Mouse (Mus musculus) stomach, embryonic 16.5 days (tissue): ENCODE data around the gene Gh. TPM values are rescaled to one million over a fixed set of nuclear protein-coding genes. Genes with fewer than 3 reads are reported as not detected.

ENCODE experiments used
- ATAC-seq: fragments of 200-750 bp; cut with Nextera tagmentation; 2 replicates; pipeline ENCODE4 v1.8.0; 2017; ENCODE audit warnings: moderate number of reproducible peaks, moderate TSS enrichment; ENCODE audit not compliant: insufficient read depth, low FRiP score
- H3K27ac ChIP-seq: fragments of 300-500 bp; sonication (generic); 2 replicates; pipeline ENCODE4 v1.5.1; 2014; ENCODE audit warnings: low read length
- H3K27me3 ChIP-seq: fragments of 300-500 bp; sonication (generic); 2 replicates; pipeline ENCODE4 v1.6.1; 2014; ENCODE audit warnings: low read length, control low read depth, mixed read lengths; ENCODE audit not compliant: control insufficient read depth, insufficient read depth
- H3K36me3 ChIP-seq: fragments of 300-500 bp; sonication (generic); 2 replicates; pipeline ENCODE4 v1.6.1; 2014; ENCODE audit warnings: low read length; ENCODE audit not compliant: control insufficient read depth, insufficient read depth
- H3K4me1 ChIP-seq: fragments of 300-500 bp; sonication (generic); 2 replicates; pipeline ENCODE4 v1.6.1; 2014; ENCODE audit warnings: low read length, control low read depth, mixed read lengths; ENCODE audit not compliant: control insufficient read depth, insufficient read depth
- H3K4me2 ChIP-seq: fragments of 300-500 bp; sonication (generic); 2 replicates; pipeline ENCODE4 v1.6.1; 2014; ENCODE audit warnings: low read depth, low read length, mixed read lengths
- H3K4me3 ChIP-seq: fragments of 300-500 bp; sonication (generic); replicated peaks from 2 replicates; pipeline ENCODE4 v1.5.1; 2014; ENCODE audit warnings: mild to moderate bottlenecking, low read length
- H3K9ac ChIP-seq: fragments of 300-500 bp; sonication (generic); 2 replicates; pipeline ENCODE4 v1.6.1; 2014; ENCODE audit warnings: low read length
- H3K9me3 ChIP-seq: fragments of 300-500 bp; sonication (generic); replicated peaks from 2 replicates; pipeline ENCODE4 v1.6.1; 2016; ENCODE audit warnings: low read length, control low read depth; ENCODE audit not compliant: control insufficient read depth
- WGBS: fragments of 180-500 bp; shearing (Covaris S2); extraction: QIAGEN DNeasy Blood & Tissue Kit; methylation state at CpG from one replicate; pipeline ENCODE4 v1.1.7; 2014; 5-methylcytosine and 5-hydroxymethylcytosine counted together
- polyA plus RNA-seq: library from polyadenylated mRNA; unstranded; fragments of >200 nt; fragmentation: Nextera tagmentation; extraction: Ambion mirVana; gene quantifications from 2 replicates; pipeline ENCODE4 v1.2.1, GENCODE M21; 2015

Gh gene
- polyA plus RNA-seq, 1 experiment from 2014 or later = not detected

- WGBS = 18% methylated on average over 5 of the region's 5 CpGs
- ATAC-seq = no peak
- H3K4me1 ChIP-seq = peaks cover 59% of the 10 kb centered on the region
- peaks cover 6% of the 10 kb centered on the region for H3K36me3 ChIP-seq
- H3K27ac ChIP-seq = peak overlapping the region; percentile 96
- no peaks in the 10 kb centered on the region for H3K9me3 ChIP-seq
- H3K27me3 ChIP-seq = no peaks in the 10 kb centered on the region
- peak overlapping the region; percentile 100 for H3K9ac ChIP-seq
- H3K4me2 ChIP-seq = peak overlapping the region; percentile 78
- peak overlapping the region; percentile 95 for H3K4me3 ChIP-seq
These were observed 30.4 kb downstream of the Gh start for GRCm38 (mm10) chr11:106271131-106271793.

- peak overlapping the region; percentile 41 for H3K4me2 ChIP-seq
- H3K36me3 ChIP-seq = peaks cover 27% of the 10 kb centered on the region
- WGBS = 12% methylated on average over 3 of the region's 3 CpGs
- peak overlapping the region; percentile 64 for H3K9ac ChIP-seq
- peak overlapping the region; percentile 96 for H3K27ac ChIP-seq
- H3K27me3 ChIP-seq = no peaks in the 10 kb centered on the region
- H3K4me3 ChIP-seq = peak overlapping the region; percentile 13; the same call in 1 of the 2 replicates
- no peaks in the 10 kb centered on the region for H3K9me3 ChIP-seq
- peaks cover 47% of the 10 kb centered on the region for H3K4me1 ChIP-seq
- ATAC-seq = no peak
These were observed 32.6 kb downstream of the Gh start for GRCm38 (mm10) chr11:106269060-106269431.

GRCm38 (mm10) chr11:106268326-106269059 lies 33.2 kb downstream of the Gh start:
- ATAC-seq = no peak; the same call in 1 of the 2 replicates
- Histone ChIP-seq H3K36me3 (peaks cover 33% of the 10 kb centered on the region), H3K27me3 (no peaks in the 10 kb centered on the region), H3K27ac (peak overlapping the region; percentile 96), H3K9me3 (no peaks in the 10 kb centered on the region), H3K4me3 (peak overlapping the region; percentile 17), H3K9ac (peak overlapping the region; percentile 64), H3K4me2 (peak overlapping the region; percentile 41), H3K4me1 (peaks cover 47% of the 10 kb centered on the region)
- 20% methylated on average over 8 of the region's 8 CpGs for WGBS

GRCm38 (mm10) chr11:106267871-106268270 lies 33.8 kb downstream of the Gh start:
- Histone ChIP-seq H3K27me3 (no peaks in the 10 kb centered on the region), H3K4me3 (peak overlapping the region; percentile 17), H3K27ac (peak overlapping the region; percentile 96), H3K9me3 (no peaks in the 10 kb centered on the region), H3K9ac (peak overlapping the region; percentile 64), H3K36me3 (peaks cover 39% of the 10 kb centered on the region), H3K4me1 (peaks cover 45% of the 10 kb centered on the region), H3K4me2 (peak overlapping the region; percentile 41)
- 58% methylated on average over 5 of the region's 5 CpGs for WGBS
- no peak for ATAC-seq

GRCm38 (mm10) chr11:106267311-106267852 lies 34.3 kb downstream of the Gh start:
- H3K4me2 ChIP-seq = peak overlapping the region; percentile 41
- H3K36me3 ChIP-seq = peaks cover 44% of the 10 kb centered on the region
- 60% methylated on average over 15 of the region's 15 CpGs for WGBS
- no peaks in the 10 kb centered on the region for H3K27me3 ChIP-seq
- H3K9me3 ChIP-seq = no peaks in the 10 kb centered on the region
- H3K4me1 ChIP-seq = peaks cover 45% of the 10 kb centered on the region
- ATAC-seq = peak; percentile 36; the same call in 1 of the 2 replicates
- peak overlapping the region; percentile 17 for H3K4me3 ChIP-seq
- H3K9ac ChIP-seq = peak overlapping the region; percentile 64
- H3K27ac ChIP-seq = peak overlapping the region; percentile 96

- H3K4me1 ChIP-seq = peaks cover 45% of the 10 kb centered on the region
- H3K27ac ChIP-seq = no peak overlapping the region
- no peaks in the 10 kb centered on the region for H3K27me3 ChIP-seq
- no peak overlapping the region for H3K9ac ChIP-seq
- peaks cover 50% of the 10 kb centered on the region for H3K36me3 ChIP-seq
- no peak overlapping the region for H3K4me2 ChIP-seq
- no peaks in the 10 kb centered on the region for H3K9me3 ChIP-seq
- 95% methylated on average over 10 of the region's 10 CpGs for WGBS
- H3K4me3 ChIP-seq = no peak overlapping the region
- ATAC-seq = no peak
These were observed 35.2 kb downstream of the Gh start for GRCm38 (mm10) chr11:106266431-106266830.

GRCm38 (mm10) chr11:106265570-106265969 lies 36.1 kb downstream of the Gh start:
- Histone ChIP-seq H3K27me3 (no peaks in the 10 kb centered on the region), H3K9ac (no peak overlapping the region), H3K27ac (no peak overlapping the region), H3K9me3 (no peaks in the 10 kb centered on the region), H3K4me3 (no peak overlapping the region), H3K4me1 (peaks cover 39% of the 10 kb centered on the region), H3K4me2 (no peak overlapping the region), H3K36me3 (peaks cover 56% of the 10 kb centered on the region)
- ATAC-seq = no peak
- 90% methylated on average over 4 of the region's 4 CpGs for WGBS

GRCm38 (mm10) chr11:106264988-106265387 lies 36.7 kb downstream of the Gh start:
- 88% methylated on average over 15 of the region's 15 CpGs for WGBS
- Histone ChIP-seq H3K27ac (no peak overlapping the region), H3K9ac (no peak overlapping the region), H3K4me2 (no peak overlapping the region), H3K4me1 (peaks cover 33% of the 10 kb centered on the region), H3K27me3 (no peaks in the 10 kb centered on the region), H3K9me3 (no peaks in the 10 kb centered on the region), H3K4me3 (no peak overlapping the region), H3K36me3 (peaks cover 58% of the 10 kb centered on the region)
- no peak for ATAC-seq

GRCm38 (mm10) chr11:106263963-106264362 lies 37.7 kb downstream of the Gh start:
- Histone ChIP-seq H3K4me3 (no peak overlapping the region), H3K9me3 (no peaks in the 10 kb centered on the region), H3K27ac (no peak overlapping the region), H3K9ac (no peak overlapping the region), H3K27me3 (no peaks in the 10 kb centered on the region), H3K4me1 (peaks cover 25% of the 10 kb centered on the region), H3K36me3 (peaks cover 58% of the 10 kb centered on the region), H3K4me2 (no peak overlapping the region)
- 86% methylated on average over 9 of the region's 9 CpGs for WGBS
- no peak for ATAC-seq
